Mouse (Mus musculus) C2C12 (cell line): Measurements from ENCODE around the gene Ubald2.

ENCODE experiments used
- CEBPB ChIP-seq: IDR thresholded peaks from one replicate; pipeline ENCODE4 v1.6.1; 2011; ENCODE audit warnings: low read depth, mild to moderate bottlenecking, control low read depth, moderate library complexity
- CTCF ChIP-seq: IDR thresholded peaks from one replicate; pipeline ENCODE4 v1.5.1; 2011; ENCODE audit not compliant: control insufficient read depth, insufficient read depth, insufficient read length
- MAX ChIP-seq: IDR thresholded peaks from one replicate; pipeline ENCODE4 v1.6.1; 2011; ENCODE audit warnings: mild to moderate bottlenecking, control low read depth
- MYOG ChIP-seq: IDR thresholded peaks from one replicate; pipeline ENCODE4 v1.6.1; 2011; ENCODE audit not compliant: control insufficient read depth, insufficient read length; ENCODE audit errors: extremely low read depth
- USF1 ChIP-seq: IDR thresholded peaks from one replicate; pipeline ENCODE4 v1.6.1; 2011; ENCODE audit warnings: low read depth, mild to moderate bottlenecking, control low read depth, moderate library complexity

DNA sequence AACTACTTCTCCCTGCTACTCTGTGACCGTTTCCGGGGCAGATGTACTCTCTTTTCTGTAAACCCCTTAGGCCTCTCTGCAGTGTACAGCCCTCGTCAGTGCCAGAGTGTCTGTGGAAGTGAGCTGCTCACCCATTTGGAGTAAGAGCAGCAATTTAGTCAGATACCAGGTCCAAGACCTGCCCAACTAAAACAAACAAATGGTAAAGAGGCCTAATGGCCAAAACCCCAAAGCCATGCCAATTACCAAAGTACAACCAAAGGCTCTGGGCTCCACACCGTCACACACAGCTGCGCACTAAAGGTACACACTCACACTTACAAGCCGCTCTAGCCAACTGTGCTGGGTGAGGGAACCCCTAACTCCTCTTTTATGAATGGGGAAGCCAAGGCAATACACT lies 42.8 kb downstream of the Ubald2 start:
- no peak for TF ChIP-seq MYOG
- no peak for TF ChIP-seq CTCF
- no peak for TF ChIP-seq MAX
- no peak for TF ChIP-seq CEBPB
- TF ChIP-seq USF1: no peak
